Mouse (Mus musculus) urinary bladder, postnatal 25 days (tissue): ENCODE measurements around the gene Pcdh7.

ENCODE experiments used
- DNase-seq: peaks from one replicate; pipeline ENCODE4 v3.0.0; 2022; ENCODE audit warnings: low spot score

Gene Pcdh7

DNA sequence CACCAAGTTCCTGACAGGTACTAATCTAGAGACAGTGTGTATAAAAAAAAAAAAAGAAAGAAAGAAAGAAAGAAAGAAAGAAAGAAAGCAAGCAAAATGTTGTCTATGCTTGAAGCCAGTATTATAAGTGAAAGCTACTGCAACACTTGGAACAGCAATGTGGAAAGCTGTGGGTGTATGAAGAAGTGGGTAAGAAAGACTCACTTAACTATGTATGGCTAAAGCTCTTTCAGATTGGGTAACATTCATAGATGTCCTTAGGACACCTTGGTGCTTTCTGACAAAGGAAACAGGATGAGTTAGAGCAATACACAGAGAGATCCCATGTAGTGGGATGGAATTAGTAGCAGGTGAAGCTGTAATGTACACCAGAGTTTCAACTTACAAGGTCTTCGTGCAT lies 32.6 kb downstream of the Pcdh7 start:
- DNase-seq, result no peak

DNA sequence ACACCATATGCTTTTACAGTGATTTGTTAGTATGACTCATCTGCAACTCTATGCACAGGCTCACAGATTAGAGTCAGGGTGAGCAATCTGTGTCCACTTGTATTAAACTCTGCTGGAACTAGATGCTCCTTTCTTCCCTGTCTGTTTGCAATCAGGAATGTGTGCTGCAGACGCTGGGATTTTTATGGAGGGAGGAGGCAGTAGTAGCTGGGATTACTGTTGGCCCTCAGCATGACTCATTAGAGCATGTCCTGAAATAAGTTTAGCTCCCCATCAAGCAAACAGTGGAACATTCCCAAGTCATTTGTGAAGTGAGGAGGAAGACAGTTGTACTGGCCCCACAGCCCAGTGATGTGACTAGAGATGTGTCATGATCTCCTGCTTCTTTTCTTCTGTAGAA lies 38.0 kb downstream of the Pcdh7 start:
- DNase-seq, result no peak

DNA sequence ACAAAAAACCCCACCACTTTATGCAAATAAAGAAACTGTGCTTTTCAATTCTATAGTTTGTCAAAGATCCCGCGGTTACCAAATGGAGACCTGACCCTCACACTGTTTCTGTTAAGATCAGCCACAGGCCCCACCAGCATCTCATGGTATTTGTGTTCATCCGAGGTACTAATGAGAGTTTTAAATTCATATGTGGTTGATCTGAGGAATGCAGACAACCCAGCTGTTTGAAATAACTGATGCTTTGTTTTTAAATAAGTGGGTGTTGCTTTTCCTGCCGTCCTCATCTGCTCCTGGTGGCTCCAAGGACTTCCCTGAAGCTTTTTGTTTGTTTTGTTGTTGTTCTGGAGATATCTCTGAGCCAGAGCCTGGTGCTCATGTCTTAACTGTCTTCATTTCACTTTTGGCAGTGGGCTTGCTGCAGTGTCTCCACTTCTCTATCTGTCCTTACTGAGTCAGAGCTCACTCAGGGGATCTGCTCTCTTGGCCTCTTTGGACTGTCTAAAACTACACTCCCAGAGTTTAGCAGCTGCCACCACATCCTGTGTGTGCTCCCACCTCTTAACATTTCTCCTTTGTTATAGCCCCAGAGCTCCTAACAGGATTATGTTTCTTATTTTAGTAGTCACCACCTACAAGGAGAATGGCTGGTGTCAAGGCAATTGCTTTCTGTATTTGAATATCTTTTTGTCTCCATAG lies 39.1 kb downstream of the Pcdh7 start:
- no peak for DNase-seq

DNA sequence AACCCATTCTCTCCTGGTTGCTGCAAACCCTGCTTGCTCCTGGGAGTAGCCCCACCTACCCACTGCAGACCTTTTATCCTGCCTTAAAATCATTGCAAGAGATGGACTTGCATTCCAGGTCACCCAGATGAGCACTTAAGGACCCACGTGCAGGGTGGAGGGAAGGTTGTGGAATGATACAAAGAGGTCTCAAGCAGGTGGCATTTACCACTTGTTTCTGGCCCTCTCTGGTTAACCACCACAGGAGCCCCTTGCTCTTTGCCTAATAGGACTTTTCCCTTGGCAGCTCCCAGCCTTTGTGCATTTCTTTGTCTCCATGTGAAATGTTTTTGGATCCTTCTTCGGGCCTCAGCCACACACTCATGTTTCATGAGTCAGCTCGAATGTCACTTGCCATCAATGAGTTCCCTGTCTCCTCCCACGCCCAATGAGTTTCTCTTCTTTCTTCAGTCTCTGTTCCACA lies 39.7 kb downstream of the Pcdh7 start:
- no peak for DNase-seq

DNA sequence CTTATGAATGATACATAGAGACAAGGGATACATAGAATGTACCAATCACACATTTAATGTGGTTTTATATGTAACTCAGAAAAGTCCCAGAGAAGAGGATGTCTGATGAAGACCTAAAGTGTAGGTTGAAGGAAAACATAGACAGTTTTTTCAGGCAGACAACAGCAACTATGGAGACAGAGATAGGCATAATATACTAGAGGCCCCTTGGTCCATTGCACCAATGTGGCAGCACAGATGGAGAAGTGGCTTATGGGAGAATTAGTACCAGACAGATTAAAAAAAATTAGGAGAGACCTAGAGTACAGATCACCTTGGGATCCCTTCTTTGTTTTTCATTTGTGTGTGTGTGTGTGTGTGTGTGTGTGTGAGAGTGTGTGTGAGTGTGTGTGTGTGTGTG lies 41.2 kb downstream of the Pcdh7 start:
- DNase-seq, result no peak

DNA sequence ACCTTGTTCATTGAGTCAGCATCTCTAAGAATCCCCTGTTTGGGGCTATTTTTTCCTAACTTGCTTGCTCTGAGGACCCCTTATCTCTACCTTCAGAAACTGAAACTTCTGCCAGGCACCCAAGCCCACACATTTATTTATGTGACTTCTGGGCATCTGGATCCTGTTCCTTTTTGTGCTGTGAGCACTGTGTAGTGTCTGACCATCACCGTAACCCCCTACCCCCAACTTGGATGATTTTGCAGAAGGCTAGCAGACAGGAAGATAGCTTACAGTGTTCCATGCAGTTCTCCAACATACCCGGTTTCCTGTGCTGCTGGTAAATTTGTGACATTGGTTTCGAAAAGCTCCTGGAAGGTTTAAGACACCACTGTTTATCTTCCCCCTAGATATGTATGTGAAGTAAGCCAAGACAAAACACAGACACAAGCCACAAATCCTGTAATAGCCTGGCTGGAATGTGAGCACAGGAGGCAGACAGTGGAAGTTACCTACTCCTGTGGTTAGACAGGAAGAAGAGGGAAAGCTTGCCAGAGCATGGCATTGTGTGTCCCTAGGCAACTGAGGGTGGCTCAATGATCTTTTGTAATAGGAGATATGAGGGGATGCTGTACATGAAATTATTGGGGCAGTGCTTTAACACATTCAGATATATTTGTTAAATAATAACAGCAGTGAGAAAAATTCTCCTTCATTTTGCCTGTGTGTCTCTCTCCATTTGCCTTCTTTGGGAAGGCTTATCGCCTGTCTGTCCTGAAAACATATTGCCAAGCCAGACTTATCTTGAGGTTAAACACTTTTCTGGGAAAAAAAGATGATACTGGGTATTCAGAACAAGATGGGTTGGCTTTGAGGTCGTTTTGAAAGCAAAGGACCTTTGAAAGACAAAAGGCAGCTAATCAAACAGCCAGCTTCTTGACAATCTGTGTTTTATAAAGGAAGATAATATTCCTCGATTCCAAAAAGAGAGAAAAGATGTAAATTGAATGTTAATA lies 42.6 kb downstream of the Pcdh7 start:
- no peak for DNase-seq

DNA sequence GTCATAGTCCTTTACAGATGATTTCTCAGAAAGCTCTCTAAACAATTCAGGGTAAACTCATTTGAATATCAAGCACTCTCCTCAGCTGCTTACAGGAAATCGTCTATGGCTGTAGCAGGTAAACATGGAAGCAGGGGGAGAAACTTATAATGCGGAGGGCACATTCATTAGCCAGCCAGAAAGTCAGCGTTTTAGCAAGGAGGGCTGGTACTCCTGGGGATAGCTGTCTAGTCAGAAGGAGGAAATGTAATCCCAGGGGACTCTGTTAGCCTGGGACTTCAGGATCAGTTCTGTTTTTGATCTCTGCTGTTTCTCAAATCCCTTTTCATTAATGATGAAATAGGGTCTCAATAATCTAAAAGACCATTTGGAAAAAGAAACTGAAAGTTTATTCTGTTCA lies 47.6 kb downstream of the Pcdh7 start:
- no peak for DNase-seq

DNA sequence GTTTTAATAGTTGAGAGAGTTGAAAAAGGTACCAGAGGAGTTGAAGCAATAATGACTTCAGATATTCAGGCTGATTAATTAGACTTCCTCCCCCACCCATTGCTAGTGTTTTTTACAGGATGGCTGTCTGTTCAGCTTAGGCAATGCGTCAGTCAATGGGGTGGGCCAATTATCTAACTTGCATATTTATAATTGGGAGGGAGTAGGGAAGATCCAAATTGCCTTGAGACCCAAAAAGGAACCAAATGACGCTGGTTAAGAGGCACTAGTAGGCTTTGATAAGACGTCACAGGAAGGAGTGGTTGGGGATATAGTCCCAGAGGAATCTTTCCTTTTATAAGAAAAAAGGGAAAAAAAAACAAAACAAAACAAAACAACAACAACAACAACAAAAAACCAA lies 49.6 kb downstream of the Pcdh7 start:
- no peak for DNase-seq

DNA sequence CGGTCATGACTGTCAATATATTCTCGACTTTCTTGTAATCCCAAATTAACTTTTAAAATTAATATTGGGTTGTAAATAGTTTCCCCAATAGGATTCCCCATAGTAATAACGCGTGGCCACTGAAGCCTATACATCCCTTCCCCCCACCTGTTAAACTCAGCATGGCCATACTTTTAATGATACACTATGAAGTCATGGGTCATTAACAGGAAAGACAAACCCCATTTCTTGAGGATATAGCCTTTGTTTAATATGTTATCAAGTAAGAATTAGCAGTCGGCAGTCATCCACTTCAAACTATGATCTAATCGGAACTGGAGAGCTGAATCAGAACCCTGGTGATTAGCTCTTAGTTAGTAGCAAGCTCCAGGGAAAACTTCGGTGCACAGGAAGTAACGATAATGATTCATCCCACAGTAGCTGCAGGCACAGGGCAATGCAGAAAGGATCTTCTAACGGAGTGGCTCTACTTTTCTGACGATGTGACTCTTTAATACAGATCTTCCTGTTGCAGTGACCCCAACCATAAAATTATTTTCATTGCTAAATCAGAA lies 50.8 kb downstream of the Pcdh7 start:
- no peak for DNase-seq

DNA sequence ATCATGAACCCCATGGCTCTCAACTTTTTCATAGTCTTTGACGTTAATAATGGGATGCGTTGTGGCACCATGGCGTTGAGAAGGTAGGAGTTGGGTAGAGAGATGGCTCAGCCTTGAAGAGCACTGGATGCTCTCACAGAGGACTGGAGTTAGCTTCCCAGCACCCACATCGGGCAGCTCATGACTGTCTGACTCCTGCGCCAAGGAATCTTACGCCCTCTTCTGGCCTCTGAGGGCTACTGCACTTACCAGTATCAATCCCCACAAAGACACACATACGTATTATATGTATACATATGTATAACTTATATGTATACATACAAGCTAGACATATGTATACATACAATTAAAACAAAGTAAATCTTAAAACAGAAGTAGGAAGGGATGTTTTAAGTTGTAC lies 51.9 kb downstream of the Pcdh7 start:
- DNase-seq, result no peak

DNA sequence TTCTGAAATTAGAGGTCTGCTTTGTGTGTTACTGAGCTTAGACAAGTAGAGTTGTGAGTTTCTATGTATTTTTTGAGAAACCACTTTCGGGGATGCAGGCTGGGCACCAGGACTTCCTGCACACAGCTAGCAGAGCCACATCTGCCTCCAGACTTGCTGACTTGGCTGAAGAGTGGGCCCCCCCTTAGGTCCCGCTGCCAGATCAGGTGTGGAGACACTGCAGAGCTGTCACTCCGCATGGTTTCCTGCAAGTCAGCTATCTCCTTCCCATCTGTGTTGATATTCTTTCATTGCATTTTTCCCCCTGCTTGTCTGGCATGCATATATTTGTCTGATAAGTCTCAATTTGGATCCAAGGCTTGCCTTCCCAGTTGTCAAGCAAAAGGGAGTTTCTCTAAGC lies 52.6 kb downstream of the Pcdh7 start:
- DNase-seq, result no peak

DNA sequence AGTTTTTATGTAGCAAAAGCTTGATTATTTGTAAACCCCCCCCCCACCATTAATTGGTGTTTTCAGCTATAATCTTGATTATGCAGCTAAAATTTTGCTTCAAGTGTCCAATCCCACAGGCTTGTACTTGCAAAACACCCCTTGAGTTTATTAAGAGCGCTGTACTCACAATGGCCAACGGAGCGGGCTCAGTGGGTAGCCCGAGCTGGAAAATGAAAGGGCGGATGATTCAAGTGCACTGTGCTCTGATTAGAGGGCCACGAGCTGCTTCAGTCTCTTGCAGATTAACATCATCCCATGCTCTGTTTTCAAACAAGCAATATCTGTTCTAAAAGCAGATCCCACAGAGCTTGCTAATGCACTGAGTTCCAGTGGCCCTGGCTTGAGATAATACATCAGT lies 53.4 kb downstream of the Pcdh7 start:
- no peak for DNase-seq

DNA sequence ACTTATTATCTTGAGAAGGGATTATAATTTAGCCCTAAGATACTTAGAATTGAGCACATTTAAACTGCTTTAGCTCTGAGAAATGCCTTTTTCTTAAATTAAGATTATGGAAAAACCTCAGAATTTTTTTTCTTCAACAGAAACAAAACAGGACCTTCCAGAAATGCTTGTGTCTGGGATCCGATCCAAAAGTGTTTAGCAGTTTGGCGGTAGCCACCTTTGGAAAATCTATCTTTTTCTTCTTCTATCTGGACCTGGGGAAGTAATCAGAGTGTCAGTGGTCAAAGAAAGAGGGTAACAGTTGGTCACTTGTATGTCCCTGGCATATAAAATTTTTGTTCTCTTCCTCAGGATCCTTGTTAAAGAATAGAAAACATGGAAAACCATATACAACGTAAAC lies 54.9 kb downstream of the Pcdh7 start:
- DNase-seq, result no peak

DNA sequence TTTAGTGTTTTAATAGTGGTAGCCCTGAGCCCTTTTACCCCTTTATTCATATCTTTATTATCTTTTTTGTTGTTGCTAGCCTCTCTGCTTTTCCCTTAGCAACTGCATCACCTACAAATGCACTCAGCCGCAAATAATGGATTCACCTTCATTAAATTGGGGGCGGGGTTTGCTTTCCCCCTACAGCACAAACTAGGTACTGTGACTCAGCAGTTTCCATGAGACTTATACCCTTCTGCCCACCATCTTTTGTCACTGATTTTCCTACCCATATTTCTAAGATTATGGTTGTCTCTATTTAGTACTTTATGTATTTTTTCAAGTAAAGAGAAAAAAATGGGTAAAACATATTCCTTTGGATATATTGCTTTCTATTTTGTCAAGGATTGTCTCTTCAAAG lies 56.7 kb downstream of the Pcdh7 start:
- no peak for DNase-seq

DNA sequence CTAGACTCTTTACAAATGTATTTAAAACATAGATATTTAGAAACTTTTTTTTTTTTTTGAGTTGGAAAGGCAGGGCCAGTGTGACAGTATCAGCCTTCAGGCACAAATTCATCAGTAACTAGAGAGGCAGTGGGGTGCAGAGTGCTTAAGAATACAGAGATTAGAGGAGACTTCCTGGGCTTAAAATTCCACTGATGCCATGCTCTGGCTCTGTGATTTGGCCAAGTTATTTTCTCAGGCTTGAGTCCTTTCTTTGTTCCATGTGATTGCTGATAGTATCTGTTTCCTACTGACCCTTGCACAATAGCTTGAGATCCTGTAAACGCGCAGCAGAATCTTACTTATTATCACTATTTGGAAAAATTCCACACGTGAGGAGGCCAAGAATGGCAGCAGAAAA lies 60.3 kb downstream of the Pcdh7 start:
- no peak for DNase-seq

DNA sequence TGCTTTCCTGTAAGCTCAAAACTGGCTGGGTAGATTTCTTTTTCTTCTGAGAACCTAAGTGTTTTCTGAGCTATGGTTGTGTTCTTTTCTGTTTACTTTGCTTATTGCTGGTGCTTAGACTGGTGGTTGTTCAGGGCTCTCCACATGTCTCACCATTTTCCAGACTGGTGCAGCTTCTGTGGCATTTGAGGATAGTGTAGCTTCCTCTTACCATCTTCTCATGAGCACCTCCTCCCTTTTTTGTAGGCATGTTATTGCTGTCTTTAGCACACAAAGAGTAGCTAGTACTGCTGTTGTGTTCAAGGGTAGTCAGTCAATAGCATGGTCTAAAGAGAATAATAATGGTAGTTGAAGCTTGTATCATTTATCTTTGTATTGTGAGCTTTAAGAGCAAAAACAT lies 62.2 kb downstream of the Pcdh7 start:
- DNase-seq, result no peak

DNA sequence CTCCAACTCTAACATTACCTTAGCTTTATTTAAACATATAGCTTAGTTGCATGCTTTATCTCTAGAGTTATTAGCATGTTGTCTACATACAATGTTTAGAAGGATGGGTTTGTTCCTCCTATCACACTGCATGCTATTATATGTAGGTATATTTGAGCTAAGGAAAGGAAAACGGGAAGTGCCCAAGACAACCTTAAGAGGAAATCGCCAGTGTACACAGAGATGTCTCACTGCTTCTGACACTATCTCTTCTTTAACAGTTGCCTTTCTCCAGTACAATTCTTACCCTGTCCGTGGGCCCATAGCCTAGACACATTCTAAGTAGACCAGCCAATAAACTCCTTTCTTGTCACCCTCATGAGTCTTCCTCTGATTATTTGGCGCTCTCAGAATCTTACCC lies 62.8 kb downstream of the Pcdh7 start:
- DNase-seq, result no peak

DNA sequence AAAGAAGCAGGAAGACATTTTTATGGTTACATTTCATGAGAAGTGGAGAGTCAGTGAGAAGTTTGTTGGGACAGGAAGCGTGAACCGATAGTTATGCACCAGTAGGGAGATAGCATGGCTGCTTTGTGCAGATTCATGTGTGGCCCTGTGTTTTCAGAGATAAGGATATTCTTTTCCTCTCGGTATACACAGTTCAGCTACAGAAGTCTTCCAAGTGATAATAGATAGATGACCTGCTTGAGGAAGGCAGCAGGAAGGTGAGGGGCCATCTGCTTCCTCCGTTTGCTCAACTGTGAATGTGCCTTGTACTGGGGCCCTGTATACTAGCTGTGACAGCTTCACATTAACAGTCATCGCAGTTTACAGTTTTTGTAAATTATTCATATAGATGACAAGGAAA lies 64.2 kb downstream of the Pcdh7 start:
- no peak for DNase-seq

DNA sequence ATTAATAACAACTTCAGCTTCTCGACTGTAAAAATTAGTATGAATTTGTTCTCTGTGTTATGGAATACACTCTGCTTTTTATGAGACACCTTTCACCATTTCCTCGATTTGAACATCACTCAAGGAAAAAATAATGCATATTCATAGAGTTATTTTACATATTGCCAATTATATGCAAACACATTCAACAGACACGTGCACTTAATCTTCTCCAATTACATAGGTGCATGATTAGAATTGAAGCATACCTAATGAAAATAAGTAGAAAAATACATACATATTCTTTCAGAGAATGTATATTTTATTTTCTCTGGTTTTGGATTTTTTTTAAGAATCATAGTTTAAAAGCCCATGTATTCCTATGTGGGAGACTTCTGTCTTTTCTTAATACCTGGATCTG lies 64.8 kb downstream of the Pcdh7 start:
- no peak for DNase-seq

DNA sequence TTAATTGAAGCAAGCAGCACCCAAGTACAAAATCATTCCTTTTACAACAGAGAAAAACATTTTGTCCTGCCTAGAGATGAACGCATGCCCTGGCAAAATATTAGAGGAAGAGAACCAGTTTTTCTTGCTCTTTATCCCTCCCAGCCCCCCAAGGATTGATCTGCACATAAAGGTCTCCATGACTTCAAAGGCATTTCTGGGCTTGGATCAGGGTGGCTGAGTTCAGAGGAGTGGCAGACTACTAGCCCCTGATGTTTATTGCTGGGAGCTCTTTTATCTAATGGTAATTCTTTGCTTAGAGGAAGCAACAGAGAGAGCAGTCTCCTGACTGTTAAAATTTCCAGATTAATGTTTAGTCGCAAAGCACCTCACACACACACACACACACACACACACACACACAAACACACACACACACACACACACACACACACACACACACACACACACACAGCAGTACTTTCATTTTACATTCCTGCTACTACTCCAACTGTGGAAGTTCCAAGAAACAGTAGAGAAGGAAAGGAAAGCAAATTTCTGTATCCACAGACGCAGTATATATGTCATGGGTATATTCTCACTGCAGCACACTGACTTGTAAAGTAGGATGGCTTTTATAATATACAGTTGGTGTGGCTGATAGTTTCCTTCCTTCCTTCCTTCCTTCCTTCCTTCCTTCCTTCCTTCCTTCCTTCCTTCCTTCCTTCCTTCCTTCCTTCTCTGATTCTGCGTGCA lies 71.2 kb downstream of the Pcdh7 start:
- no peak for DNase-seq

DNA sequence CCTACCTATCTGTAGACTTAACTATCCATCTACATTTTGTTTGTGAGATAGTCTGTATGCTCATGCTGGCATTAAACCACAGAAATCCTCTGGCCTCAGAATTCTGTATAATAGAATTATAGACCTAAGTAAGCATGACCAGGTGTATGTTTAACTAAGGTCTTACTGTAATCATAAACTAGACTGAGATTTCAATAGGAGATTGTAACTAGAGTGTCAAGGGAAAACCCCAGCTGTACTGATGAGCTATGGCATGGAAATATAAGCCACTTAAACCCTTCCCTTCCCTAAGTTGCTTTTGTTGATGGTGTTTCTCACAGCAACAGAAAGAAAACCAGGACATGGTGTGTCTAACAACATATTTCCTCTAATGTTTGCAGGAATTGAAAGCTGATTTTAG lies 78.6 kb downstream of the Pcdh7 start:
- no peak for DNase-seq

DNA sequence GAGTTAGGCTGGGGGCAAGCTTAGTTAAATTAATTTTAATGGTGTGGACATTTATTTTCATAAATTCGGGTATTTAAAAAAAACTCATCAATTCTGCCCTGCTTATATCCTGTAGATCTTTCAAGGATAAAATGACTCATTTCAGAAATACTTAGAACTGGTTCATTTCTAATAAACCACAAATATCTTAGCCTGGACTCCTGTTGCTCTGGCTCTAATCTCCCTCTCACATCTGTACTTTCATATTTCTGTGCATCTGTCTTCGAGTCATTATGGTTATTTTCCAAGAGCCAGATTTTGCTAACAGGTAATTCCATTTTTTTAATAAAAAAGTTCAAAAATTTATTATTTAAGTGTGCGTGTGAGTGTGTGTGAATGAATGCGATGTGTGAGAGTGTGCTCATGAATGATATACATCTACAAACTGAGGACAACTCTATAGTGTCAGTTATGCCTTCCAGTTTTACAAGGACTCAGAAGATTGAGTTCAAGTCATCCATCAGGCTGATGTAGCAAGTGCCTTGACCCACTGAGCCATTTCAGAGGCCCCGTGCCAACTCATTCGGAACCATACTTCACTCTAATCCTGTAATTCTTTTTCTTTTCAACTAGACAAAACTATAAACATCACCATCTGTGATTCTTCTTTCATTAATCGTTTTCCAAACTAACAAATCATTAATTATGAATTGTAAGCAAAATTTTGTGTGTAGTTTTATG lies 80.3 kb downstream of the Pcdh7 start:
- DNase-seq, result no peak
